Mouse (Mus musculus) macrophage (primary cell): ENCODE measurements around the gene Mib2. TPM values are rescaled to one million over a fixed set of nuclear protein-coding genes. Genes with fewer than 3 reads are reported as not detected.

ENCODE experiments used
- H3K27ac ChIP-seq: fragments of 350-480 bp; formaldehyde crosslinking; 2 replicates; pipeline ENCODE4 v1.9.0; 2021
- H3K36me3 ChIP-seq: fragments of 350-480 bp; formaldehyde crosslinking; 2 replicates; pipeline ENCODE4 v1.9.0; 2021; ENCODE audit errors: inconsistent target
- H3K4me3 ChIP-seq: fragments of 350-480 bp; formaldehyde crosslinking; 2 replicates; pipeline ENCODE4 v1.9.0; 2021; ENCODE audit errors: inconsistent target
- H3K79me2 ChIP-seq: fragments of 350-480 bp; formaldehyde crosslinking; 2 replicates; pipeline ENCODE4 v1.9.0; 2021; ENCODE audit errors: inconsistent target
- WGBS: methylation state at CpG from one replicate; pipeline ENCODE4 v1.1.7; 2026; ENCODE audit warnings: inconsistent platforms; ENCODE audit not compliant: missing documents; 5-methylcytosine and 5-hydroxymethylcytosine counted together
- polyA plus RNA-seq: library from polyadenylated mRNA; stranded (reverse); fragments of 250-400 nt; gene quantifications from 3 replicates; pipeline ENCODE4 v1.2.4, GENCODE M21; 2018; ENCODE audit warnings: inconsistent platforms

Gene Mib2
- polyA plus RNA-seq, 1 experiment from 2014 or later = 12.3 TPM

- 97% methylated on average over 3 of the region's 3 CpGs for WGBS
- peaks cover 3% of the 10 kb centered on the region; the same call in 1 of the 2 replicates for H3K36me3 ChIP-seq
- H3K27ac ChIP-seq = no peak overlapping the region
- H3K4me3 ChIP-seq = no peak overlapping the region
- H3K79me2 ChIP-seq = no peaks in the 10 kb centered on the region
These were observed 57.1 kb downstream of the Mib2 start for GRCm38 (mm10) chr4:155611860-155612259.

GRCm38 (mm10) chr4:155606825-155607224 is 62.2 kb downstream of the Mib2 start:
- 96% methylated on average over 2 of the region's 2 CpGs for WGBS
- Histone ChIP-seq H3K79me2 (peaks cover 31% of the 10 kb centered on the region), H3K4me3 (no peak overlapping the region), H3K27ac (no peak overlapping the region), H3K36me3 (no peaks in the 10 kb centered on the region)

DNA sequence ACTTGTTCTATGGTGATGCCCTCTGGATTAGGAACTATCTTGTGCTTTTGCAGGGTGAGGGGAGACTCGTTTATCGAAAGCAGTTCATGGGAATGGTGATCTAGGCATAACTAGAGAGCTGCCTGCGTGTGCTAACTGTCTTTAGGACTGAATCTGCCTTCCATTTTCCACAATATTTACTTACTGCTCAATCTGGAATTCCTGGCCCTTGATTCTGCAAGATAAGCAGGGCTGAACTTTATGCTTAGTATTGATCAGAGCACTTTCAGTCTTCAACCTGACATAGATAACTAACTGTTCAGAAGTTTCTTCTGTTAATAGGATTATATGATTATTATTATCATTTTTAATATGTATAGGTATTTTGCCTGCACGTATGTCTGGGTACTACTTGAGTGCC is 63.9 kb downstream of the Mib2 start:
- WGBS = 97% methylated on average over 4 of the region's 4 CpGs
- H3K27ac ChIP-seq = no peak overlapping the region
- no peak overlapping the region for H3K4me3 ChIP-seq
- peaks cover 31% of the 10 kb centered on the region for H3K79me2 ChIP-seq
- no peaks in the 10 kb centered on the region for H3K36me3 ChIP-seq

Other genes with a start within 250 kb of the Mib2 start
- not detected in 3 replicates for gene Tmem52, start 200.1 kb downstream of the Mib2 start, polyA plus RNA-seq
- gene Gnb1, start 177.8 kb downstream of the Mib2 start, polyA plus RNA-seq = 216 to 287 TPM (median 286 TPM) in 3 replicates
- gene Nadk, start 106.8 kb downstream of the Mib2 start, polyA plus RNA-seq = 75.4 to 129 TPM (median 88.2 TPM) in 3 replicates
- 4.6 to 4.9 TPM (median 4.8 TPM) in 3 replicates for gene Slc35e2, start 67.8 kb downstream of the Mib2 start, polyA plus RNA-seq
- gene Cdk11b, start 44.3 kb downstream of the Mib2 start, polyA plus RNA-seq = 67.8 to 153 TPM (median 75.9 TPM) in 3 replicates
- gene Gm10563, start 23.8 kb downstream of the Mib2 start, polyA plus RNA-seq = not detected in 3 replicates
- gene Mmp23, start 15.8 kb downstream of the Mib2 start, polyA plus RNA-seq = not detected in 3 replicates
- gene Fndc10, start 25.1 kb upstream of the Mib2 start, polyA plus RNA-seq = 1.1 to 1.9 TPM (median 1.4 TPM) in 3 replicates
- gene Ssu72, start 35.6 kb upstream of the Mib2 start, polyA plus RNA-seq = 125 to 264 TPM (median 166 TPM) in 3 replicates
- 0.10 to 1.0 TPM (median 0.32 TPM) in 3 replicates for gene Tmem240, start 65.6 kb upstream of the Mib2 start, polyA plus RNA-seq
- 11.3 to 32.7 TPM (median 12.1 TPM) in 3 replicates for gene Atad3a, start 91.9 kb upstream of the Mib2 start, polyA plus RNA-seq
- gene Vwa1, start 105.5 kb upstream of the Mib2 start, polyA plus RNA-seq = 0.09 to 0.10 TPM in 2 of 3 replicates, not detected in the other
- gene Tmem88b, start 116.7 kb upstream of the Mib2 start, polyA plus RNA-seq = not detected in 3 replicates
- gene Ankrd65, start 121.2 kb upstream of the Mib2 start, polyA plus RNA-seq = not detected in 3 replicates
- gene Mrpl20, start 133.7 kb upstream of the Mib2 start, polyA plus RNA-seq = 60.1 to 101 TPM (median 65.9 TPM) in 3 replicates
- gene Ccnl2, start 143.3 kb upstream of the Mib2 start, polyA plus RNA-seq = 21.9 to 54.1 TPM (median 31.3 TPM) in 3 replicates
- gene Aurkaip1, start 162.1 kb upstream of the Mib2 start, polyA plus RNA-seq = 66.8 to 92.5 TPM (median 68.1 TPM) in 3 replicates
- 0.19 to 1.1 TPM (median 0.32 TPM) in 3 replicates for gene Mxra8, start 170.5 kb upstream of the Mib2 start, polyA plus RNA-seq
- 6.2 to 13.8 TPM (median 12.2 TPM) in 3 replicates for gene Dvl1, start 178.2 kb upstream of the Mib2 start, polyA plus RNA-seq
- 0.04 to 0.11 TPM in 2 of 3 replicates, not detected in the other for gene Tas1r3, start 194.2 kb upstream of the Mib2 start, polyA plus RNA-seq
- gene Cptp, start 200.2 kb upstream of the Mib2 start, polyA plus RNA-seq = 6.6 to 11.4 TPM (median 8.7 TPM) in 3 replicates
- 11.2 to 22.1 TPM (median 18.6 TPM) in 3 replicates for gene Ints11, start 200.3 kb upstream of the Mib2 start, polyA plus RNA-seq
- 12.4 to 21.3 TPM (median 17.4 TPM) in 3 replicates for gene Pusl1, start 222.6 kb upstream of the Mib2 start, polyA plus RNA-seq
- 8.2 to 8.7 TPM (median 8.3 TPM) in 3 replicates for gene Acap3, start 222.6 kb upstream of the Mib2 start, polyA plus RNA-seq